ENCODE assay signal across 8 mouse cellular contexts in the genomic region with DNA sequence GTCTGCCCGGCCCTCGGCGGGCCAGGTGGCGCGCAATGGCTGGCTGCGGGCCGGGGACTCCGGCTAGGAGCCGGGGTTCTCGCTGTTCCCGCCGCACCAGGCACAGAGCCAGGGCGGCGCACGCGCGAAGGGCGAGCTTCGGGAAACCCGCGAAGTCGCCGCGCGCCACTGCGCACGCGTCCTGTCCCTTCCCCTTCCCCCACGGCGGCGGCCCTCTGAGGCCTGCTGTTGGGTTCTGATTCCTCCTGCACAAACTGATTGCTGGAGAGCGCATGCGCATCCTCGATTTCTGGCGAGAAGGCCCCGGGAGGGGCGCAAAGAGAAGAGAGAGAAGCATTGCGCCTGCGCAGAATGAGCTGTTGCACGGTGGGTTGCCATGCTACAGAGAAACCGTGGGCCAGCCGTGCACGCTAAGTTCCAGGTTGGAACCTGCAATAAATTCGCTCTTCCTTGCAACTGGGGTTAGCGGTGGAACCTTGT. TPM values are rescaled to one million over a fixed set of nuclear protein-coding genes. Genes with fewer than 3 reads are reported as not detected.
DNase-seq lines count a peak whose midpoint lies in the region; ATAC-seq and TF ChIP-seq lines count a peak whose summit lies in the region.

No protein-coding gene starts in this region.

- H3K27me3 ChIP-seq in Patski: no peaks in the 10 kb centered on the region
- no peaks in the 10 kb centered on the region for H3K27me3 ChIP-seq in hindbrain, embryonic 13.5 days

- CTCF ChIA-PET in Patski (lab: Charles Lee): interaction anchor here (1.6 kb wide), 1 partner anchor 17 kb away, joined by 3 read pairs; no protein-coding TSS in a partner anchor

- POLR2A ChIA-PET in Patski (lab: Charles Lee): interaction anchor here (0.9 to 1.9 kb wide), 5 partner anchors 10 to 93 kb away, joined by 3 to 8 read pairs (median 4); a partner anchor contains a TSS

- peak; percentile 42 for ATAC-seq in Patski
- peak; percentile 90 for ATAC-seq in hindbrain, embryonic 13.5 days (ENCODE audit: low FRiP score)

- WGBS in hindbrain, embryonic 13.5 days: 0% methylated on average over 43 of the region's 45 CpGs

- H3K9me3 ChIP-seq in hindbrain, embryonic 13.5 days: no peaks in the 10 kb centered on the region

- in situ Hi-C loops in Patski (cut with MboI; ENCODE audit: low pct_unique_long_range_greater_than_20kb): loop anchor here (25.0 kb wide), 1 partner anchor 259 kb away; a partner anchor contains a TSS

- peak overlapping the region; percentile 93 for H3K27ac ChIP-seq in hindbrain, embryonic 13.5 days

- peak; percentile 97 for DNase-seq in Patski (ENCODE audit: low read depth, low spot score)
- DNase-seq in cerebellum, postnatal 14 days: peak; percentile 99
- DNase-seq in frontal cortex, postnatal 14 days (ENCODE audit: low spot score in 2 of 2): peak; percentile 99
- DNase-seq in layer of hippocampus, postnatal 25 days (ENCODE audit: extremely low spot score in 1 of 2, low spot score in 1 of 2): peak; percentile 96 to 97
- DNase-seq in lung, postnatal 25 days (ENCODE audit: low spot score): peak; percentile 99
- DNase-seq in retina, embryonic 14.5 days (ENCODE audit: low spot score): peak; percentile 100
- DNase-seq in urinary bladder, adult 18-20 months (ENCODE audit: low spot score in 2 of 2): peak; percentile 96 to 98

- peaks cover 48% of the 10 kb centered on the region for H3K4me1 ChIP-seq in hindbrain, embryonic 13.5 days (replicated peaks)

- H3K9ac ChIP-seq in hindbrain, embryonic 13.5 days: peak overlapping the region; percentile 81

- H3K4me2 ChIP-seq in hindbrain, embryonic 13.5 days: peak overlapping the region; percentile 98

- H3K36me3 ChIP-seq in hindbrain, embryonic 13.5 days: peaks cover 13% of the 10 kb centered on the region

- no peak for TF ChIP-seq CTCF in Patski (IDR thresholded peaks at IDR 0.05)

- H3K4me3 ChIP-seq in hindbrain, embryonic 13.5 days: peak overlapping the region; percentile 68

RNA-seq across cellular contexts. Expression of a gene that starts 0.6 kb away (rescaled TPM):
- polyA plus RNA-seq in Patski (2021): 5.3 TPM
- polyA plus RNA-seq in hindbrain, embryonic 13.5 days (2015; fragmentation: Nextera tagmentation; extraction: Ambion mirVana): 12.3 and 12.8 TPM in 2 replicates
- 10 to 100 TPM; 29.0 to 37.5 TPM for total RNA-seq in layer of hippocampus, postnatal 25 days (2021)

RNA-seq across cellular contexts. Expression of a gene that starts 0.7 kb away (rescaled TPM):
- polyA plus RNA-seq in Patski (2021): 199 TPM
- 187 and 198 TPM in 2 replicates for polyA plus RNA-seq in hindbrain, embryonic 13.5 days (2015; fragmentation: Nextera tagmentation; extraction: Ambion mirVana)
- 100 to 1,000 TPM; 159 to 174 TPM for total RNA-seq in layer of hippocampus, postnatal 25 days (2021)

RNA-seq across cellular contexts. Expression of a gene that starts 1.1 kb away (rescaled TPM):
- polyA plus RNA-seq in Patski (2021): 3.7 TPM
- 3.4 and 4.5 TPM in 2 replicates for polyA plus RNA-seq in hindbrain, embryonic 13.5 days (2015; fragmentation: Nextera tagmentation; extraction: Ambion mirVana)
- under 1 TPM; 0.27 to 0.28 TPM for total RNA-seq in layer of hippocampus, postnatal 25 days (2021)

RNA-seq across cellular contexts. Expression of a gene that starts 15.6 kb away (rescaled TPM):
- 0.03 TPM for polyA plus RNA-seq in Patski (2021)
- 3.5 and 3.6 TPM in 2 replicates for polyA plus RNA-seq in hindbrain, embryonic 13.5 days (2015; fragmentation: Nextera tagmentation; extraction: Ambion mirVana)
- total RNA-seq in layer of hippocampus, postnatal 25 days (2021): 1 to 10 TPM in 1 of 2 experiments, under 1 TPM in 1; 0.89 to 1.3 TPM

Comparison
In these comparisons a context has a peak if more than half of its experiments do, and no peak if none do; other contexts are left out.
1. Peak in every context shown above with its lines: DNase-seq, ATAC-seq, H3K4me3 ChIP-seq and H3K27ac ChIP-seq.